Mouse (Mus musculus) myocyte (in vitro differentiated cells): ENCODE measurements around the gene Dusp14.

Experiments
- E2F4 ChIP-seq: IDR thresholded peaks from one replicate; pipeline ENCODE4 v1.6.1; 2011; ENCODE audit warnings: mild to moderate bottlenecking, control low read depth, moderate library complexity; ENCODE audit not compliant: insufficient read depth
- MAX ChIP-seq: IDR thresholded peaks from one replicate; pipeline ENCODE4 v1.6.1; 2011; ENCODE audit warnings: low read depth, mild to moderate bottlenecking, control low read depth
- MYOD1 ChIP-seq, 3 experiments: IDR thresholded peaks; one replicate each; pipeline ENCODE4 v1.6.1; 2011; ENCODE audit warnings: control low read depth in 2 of 3, low read depth in 2 of 3, mild to moderate bottlenecking in 2 of 3, moderate library complexity in 1 of 3; ENCODE audit not compliant: insufficient read length in 2 of 3, control insufficient read depth in 1 of 3
- MYOG ChIP-seq, 3 experiments: IDR thresholded peaks; one replicate each; pipeline ENCODE4 v1.6.1; 2011; ENCODE audit warnings: control low read depth in 2 of 3, low read depth in 2 of 3, mild to moderate bottlenecking in 2 of 3; ENCODE audit not compliant: insufficient read length in 2 of 3, control insufficient read depth in 1 of 3, insufficient read depth in 1 of 3
- POLR2A ChIP-seq: IDR thresholded peaks from one replicate; pipeline ENCODE4 v1.6.1; 2011; ENCODE audit warnings: low read depth, mild to moderate bottlenecking, control low read depth, moderate library complexity; ENCODE audit not compliant: insufficient read length
- POLR2AphosphoS2 ChIP-seq: IDR thresholded peaks from one replicate; pipeline ENCODE4 v1.6.1; 2011; ENCODE audit warnings: low read depth, control low read depth; ENCODE audit not compliant: insufficient read length
- REST ChIP-seq: IDR thresholded peaks from one replicate; pipeline ENCODE4 v1.6.1; 2011; ENCODE audit warnings: mild to moderate bottlenecking, control low read depth, moderate library complexity; ENCODE audit not compliant: insufficient read depth, insufficient read length
- TCF3 ChIP-seq: IDR thresholded peaks from one replicate; pipeline ENCODE4 v1.6.1; 2011; ENCODE audit warnings: low read depth, control low read depth; ENCODE audit not compliant: insufficient read length
- USF1 ChIP-seq: IDR thresholded peaks from one replicate; pipeline ENCODE4 v1.6.1; 2011; ENCODE audit warnings: low read depth, mild to moderate bottlenecking, control low read depth, moderate library complexity

GRCm38 (mm10) chr11:84032559-84032958 is 36.5 kb downstream of the Dusp14 start:
- TF ChIP-seq POLR2A: no peak
- TF ChIP-seq TCF3: no peak
- no peak for TF ChIP-seq MYOG (IDR thresholded peaks at IDR 0.05; ENCODE audit: control insufficient read depth in 1 of 3, insufficient read depth in 1 of 3, insufficient read length in 2 of 3, low read depth in 2 of 3)
- no peak for TF ChIP-seq E2F4
- no peak for TF ChIP-seq MAX
- TF ChIP-seq POLR2AphosphoS2: no peak
- TF ChIP-seq REST: no peak
- TF ChIP-seq MYOD1 (IDR thresholded peaks at IDR 0.05; ENCODE audit: control insufficient read depth in 1 of 3, insufficient read length in 2 of 3, low read depth in 2 of 3): no peak
- TF ChIP-seq USF1: no peak
